Mouse (Mus musculus) activated CD4-positive, CD25-positive, alpha-beta regulatory T cell, adult 4 months (primary cell): Measurements from ENCODE around the gene B230217C12Rik. TPM values are rescaled to one million over a fixed set of nuclear protein-coding genes. Genes with fewer than 3 reads are reported as not detected.
A peak's percentile ranks its signal among the peaks of the same experiment; 100 is the strongest.

Experiments used
- ATAC-seq: one replicate; pipeline ENCODE4 v1.8.0; 2017
- polyA plus RNA-seq, 2 experiments: library from polyadenylated mRNA; unstranded; fragments of 100-300 nt; shearing (Covaris generic); gene quantifications; one replicate each; pipeline ENCODE4 v1.2.1; 2017

B230217C12Rik gene
- polyA plus RNA-seq, 2 experiments from 2014 or later = 1.6 to 1.7 TPM

DNA sequence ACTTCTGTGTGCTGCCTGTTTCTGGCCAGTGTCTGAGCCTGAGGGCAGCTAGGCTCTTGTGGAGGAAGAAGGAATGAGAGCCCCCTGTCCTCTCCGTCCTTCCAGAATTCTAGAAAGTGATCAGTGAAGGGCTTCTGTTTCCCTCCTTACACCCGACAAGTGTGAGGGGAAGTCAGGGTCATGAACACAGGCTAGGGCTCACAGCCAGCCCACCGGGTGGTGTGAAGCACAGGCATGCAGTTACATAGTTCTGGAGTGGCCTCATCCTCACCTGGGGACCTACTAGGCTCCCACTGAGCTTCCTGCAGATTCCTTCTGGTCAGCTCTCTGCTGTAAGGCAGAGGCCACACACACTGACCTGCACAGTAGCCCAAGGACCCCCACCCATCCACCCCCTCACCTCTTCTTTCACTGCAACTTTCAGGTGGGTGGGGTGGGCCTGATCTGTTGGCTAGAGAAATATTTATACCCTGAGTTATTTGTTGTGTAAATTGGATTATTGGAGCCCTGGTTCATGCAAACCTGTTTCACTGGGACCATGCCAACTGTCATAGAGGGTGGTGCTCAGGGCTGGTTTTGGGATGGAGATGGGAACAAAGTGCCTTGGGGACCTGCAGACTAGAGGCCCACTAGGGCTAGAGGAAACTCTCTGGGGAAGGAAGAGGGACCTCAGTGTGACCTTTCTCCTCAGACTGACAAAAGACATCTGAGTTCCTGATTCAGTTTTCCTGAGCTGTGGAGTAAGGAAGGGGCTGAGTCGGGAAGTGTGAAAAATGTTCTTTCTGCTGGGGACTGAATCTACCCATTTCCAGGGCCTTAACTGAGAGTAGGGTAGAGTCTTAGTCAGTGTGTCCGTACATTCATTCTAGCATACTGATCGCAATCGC lies 31.1 kb upstream of the B230217C12Rik start:
- ATAC-seq = no peak

DNA sequence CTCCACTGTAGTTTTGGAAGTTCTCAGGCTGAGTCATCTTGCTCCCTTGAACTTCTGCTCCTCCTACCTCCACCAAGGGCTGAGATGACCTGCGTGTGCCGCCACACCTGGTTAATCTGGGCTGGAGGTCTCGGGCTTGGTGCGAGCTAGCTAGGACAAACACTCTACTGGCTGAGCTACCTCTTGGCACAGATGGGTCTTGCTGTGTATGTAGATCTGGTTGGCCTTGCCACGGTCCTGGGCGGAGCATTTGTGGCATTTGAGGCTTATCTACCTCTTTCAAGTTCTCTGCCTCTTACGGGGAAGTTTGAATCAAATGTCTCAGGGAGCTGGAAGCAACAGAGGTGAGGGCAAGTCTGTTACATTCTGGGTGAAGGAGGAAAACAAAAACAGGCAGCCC lies 30.2 kb upstream of the B230217C12Rik start:
- peak; percentile 51 for ATAC-seq

DNA sequence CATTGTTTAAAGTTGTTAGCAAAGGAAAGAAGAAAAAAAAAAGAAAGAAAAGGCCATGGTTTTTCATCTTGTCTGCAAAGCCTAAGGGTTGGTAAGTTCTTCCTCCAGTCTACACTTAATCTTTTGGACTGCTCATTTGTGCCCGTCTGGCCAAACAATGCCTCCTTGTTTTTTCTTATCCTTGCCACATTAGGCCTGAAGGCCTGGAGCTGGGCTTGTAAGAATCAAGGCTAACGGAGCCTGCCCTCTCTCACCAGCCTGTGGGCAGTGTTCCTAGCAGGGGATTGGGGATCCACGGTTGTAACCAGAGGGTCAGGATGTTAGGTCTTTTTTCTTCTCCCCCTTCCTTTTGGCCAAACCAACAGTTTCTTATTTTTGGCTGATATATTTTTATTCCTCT lies 29.6 kb upstream of the B230217C12Rik start:
- no peak for ATAC-seq

DNA sequence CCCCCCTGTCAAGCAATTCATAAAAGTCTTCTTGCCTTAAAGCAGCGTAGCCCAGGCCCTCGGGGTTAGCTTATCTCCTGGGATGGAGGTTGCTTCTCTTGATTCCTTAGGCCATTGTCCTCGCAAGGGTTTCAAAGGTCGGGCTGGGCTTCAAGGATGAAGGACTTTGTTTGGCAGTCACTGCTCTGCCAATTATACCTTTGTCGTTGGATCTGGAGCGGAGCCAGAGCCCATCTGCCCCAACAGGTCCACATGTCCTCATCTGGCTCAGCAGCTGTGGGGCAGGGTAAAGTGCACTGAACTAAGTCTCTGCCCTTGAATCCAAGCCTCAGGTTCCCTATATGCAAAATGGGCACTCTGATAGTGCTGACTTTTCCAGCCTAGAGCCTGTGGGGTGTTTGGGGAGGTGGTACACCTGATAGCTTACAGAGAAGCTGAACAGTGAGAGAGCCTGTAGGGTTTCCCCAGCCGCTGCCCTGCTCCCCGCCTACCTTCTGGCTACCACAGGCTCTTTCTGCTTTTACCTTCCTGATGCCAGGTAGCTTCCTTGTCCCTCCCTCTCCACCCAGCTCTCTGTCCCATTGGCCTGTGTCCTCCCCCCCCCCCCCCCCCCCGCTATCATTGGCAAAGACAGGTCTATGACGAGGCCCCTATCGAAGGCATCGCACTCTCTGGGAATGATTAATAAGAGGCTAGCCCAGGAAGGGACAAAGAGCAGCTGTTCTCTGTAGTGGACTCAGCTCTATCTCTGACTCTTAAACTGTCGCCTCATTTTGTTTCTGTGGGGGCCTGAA lies 28.8 kb upstream of the B230217C12Rik start:
- no peak for ATAC-seq

DNA sequence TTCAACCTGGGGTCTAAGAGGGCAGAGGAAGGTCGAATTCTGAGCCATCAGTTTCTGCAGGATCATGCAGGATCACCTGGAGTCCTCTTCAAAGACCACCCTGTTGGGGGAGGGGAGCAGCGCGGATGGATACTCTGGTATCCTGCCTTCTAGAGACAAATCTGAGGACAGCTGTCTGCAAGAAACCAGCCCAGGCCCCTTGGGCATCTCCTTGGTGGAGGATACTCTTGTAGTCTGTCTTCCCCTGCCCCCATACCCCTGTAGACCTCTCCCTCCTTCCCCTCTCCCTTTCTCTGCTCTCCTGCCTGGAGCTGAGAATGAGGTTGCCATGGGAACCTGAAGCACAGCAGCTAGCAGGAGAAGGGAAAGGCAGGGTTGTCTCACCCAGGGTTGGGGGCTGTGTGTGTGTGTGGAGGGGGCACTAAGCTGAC lies 28.1 kb upstream of the B230217C12Rik start:
- ATAC-seq = no peak

DNA sequence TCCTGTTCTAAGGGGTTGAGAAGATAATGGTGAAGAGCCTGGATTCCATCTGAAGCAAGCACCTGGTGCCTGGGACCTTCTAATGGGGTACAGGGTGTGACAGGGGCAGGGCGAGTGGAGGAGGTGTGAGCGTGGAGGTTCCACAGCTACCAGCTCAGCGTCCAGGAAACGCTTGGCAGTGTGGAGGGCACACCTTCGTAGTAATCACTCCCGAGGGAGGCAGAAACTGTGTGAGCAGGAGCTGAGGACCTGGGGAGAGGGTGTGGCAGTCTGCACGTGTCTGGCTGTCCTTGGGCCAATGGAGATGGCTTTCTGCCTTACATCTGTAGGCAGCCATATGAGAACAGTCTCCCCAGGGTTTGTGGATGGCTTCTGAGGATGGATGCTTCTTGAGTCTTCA lies 27.5 kb upstream of the B230217C12Rik start:
- no peak for ATAC-seq

DNA sequence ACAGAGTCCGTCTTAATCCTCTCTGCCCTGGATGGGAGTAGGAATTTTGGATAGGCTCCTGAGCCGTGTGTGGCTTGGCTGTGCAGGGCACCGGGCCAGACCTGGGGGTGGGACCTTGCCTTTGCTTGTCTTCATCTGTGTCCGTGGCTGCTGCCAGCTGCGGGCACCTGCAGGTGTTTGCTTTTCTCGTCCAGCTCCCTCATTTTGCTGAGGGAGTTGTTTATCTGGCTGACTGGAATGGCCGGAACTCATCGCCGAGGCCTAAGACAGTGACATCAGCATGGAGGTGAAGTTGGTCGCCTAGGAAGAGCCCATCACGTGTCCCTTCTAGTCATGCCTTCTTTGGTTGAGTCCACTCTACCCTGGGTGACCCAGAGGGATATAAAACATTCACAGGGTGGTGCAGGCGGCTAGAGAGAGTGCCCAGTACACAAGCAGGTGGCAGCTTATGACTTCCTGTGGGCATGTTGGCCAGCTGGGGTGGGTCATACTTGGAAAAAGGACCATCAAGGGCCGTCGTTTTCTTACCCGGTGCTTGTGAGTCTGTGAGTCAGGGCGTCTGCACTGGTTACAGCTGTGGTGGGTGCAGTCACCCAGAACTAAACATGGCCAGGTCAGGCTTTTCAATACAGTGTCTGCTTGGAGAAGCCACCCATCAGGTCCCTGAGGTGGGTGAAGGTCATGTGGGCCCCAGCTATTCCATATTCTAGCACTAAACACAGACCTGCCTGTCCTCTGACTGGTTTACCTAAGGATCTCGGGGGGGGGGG lies 26.6 kb upstream of the B230217C12Rik start:
- ATAC-seq = no peak

DNA sequence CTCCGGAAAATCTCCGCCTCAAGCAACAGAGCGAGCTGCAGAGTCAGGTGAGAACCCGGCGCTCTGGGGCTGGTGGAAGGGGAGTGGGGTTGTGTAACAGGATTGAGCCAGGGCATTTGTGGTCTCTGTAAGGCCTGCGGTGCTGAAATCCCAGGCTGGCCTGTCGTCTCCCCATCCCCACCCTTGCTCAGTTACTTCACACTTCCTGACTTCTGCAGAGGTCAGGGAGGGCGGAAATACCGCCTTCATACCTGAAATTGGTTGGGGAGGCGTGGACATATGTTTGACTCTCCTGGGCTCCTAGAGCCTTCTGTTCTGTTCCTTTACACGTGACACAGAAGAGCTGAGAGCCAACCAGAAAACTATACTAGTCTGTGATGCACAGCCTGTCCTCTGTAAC lies 24.8 kb upstream of the B230217C12Rik start:
- no peak for ATAC-seq

DNA sequence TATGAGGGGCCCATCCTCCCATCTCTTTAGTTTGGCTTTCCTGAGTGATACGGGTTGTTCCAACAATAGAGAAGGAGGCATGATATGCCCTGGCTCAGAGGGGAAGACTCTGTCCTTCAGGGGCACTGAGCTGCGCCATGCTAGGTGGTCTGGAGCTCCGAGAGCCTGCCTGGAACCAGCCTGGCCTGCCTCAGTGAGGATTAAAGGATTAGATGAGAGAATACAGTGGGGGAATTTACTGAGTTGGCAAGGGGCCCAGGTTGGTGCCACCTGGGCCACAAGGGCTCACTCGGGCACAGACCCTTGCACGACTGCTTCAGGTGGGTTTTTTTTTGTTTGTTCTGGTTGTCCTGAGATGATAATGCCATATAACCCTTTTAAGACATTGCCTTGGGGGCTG lies 24.4 kb upstream of the B230217C12Rik start:
- no peak for ATAC-seq

DNA sequence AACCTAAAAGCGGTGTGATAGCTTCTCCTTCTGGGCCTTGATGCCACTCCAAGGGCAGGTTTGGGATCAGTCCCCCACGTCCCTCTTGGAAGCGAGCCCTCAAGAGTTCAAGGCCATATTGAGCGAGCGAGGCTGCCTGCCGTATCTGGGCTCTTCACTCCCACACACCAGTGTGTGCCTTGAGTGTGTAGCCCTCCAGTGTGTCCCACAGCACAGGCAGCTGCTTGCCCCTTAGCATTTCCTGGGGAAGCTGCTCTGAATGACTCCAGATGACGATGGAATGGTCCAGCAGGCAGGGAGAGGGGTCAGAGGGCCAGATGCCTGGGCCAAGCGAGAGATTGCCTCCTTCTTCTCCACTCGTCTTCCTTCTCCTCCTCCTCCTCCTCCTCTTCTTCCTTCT lies 23.7 kb upstream of the B230217C12Rik start:
- no peak for ATAC-seq

DNA sequence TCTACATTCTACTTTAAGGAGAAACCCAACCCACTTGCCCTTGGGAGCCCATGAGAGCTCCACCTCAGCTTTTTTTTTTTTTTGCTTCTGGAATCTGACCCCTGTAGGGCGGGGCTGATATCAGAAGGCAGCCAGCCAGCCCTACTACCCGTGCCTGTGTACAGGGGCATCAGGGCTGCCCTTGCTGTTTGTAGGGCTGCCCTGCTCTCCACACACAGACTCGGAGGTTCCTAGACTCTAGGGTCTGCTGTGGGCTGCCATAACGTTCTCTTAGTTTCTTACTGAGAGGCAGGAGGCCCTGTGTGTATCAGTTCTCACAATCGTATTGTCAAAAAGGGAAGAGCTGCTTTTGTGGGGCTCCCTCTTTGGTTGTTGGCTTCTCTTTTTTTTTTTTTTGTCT lies 23.2 kb upstream of the B230217C12Rik start:
- ATAC-seq = no peak

DNA sequence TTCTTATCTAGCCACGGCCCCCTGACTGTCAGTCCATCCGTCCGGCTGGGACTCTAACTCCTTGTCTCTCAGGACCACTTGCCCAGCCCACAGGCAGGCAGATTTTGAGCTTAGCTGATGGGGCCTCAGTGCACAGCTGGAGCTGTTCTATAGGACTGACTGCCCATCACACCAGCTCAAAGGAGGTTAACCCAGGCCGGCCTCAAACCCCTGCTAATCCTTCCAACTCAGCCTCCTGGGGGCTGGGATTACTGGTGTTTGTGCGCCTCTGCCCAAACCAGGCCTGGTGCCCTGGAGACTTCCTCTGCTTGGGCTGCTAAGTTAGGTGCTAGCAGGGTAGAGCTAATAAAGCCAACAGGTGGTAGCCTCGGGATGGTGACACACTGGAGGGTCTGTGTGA lies 22.6 kb upstream of the B230217C12Rik start:
- ATAC-seq = no peak

DNA sequence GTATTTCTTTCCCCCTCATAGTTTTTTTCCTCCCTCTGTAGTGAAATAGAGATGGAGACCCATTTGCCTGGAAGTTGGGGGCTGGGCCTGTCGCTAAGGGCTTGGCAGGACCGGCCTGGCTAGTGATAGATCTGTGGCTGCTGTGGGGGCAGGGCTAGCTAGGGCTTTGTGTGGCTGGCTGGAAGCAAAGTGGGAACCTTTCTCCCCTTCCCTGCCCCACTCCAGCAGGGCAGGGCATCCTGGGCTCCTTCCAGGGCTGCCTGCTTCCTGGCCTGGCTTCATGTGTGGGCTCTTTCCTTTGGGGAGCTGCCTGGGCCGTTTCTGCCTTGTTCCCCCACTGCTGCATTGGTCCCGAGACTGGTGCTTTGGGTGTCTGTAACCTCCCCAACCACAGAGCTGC lies 22.0 kb upstream of the B230217C12Rik start:
- no peak for ATAC-seq

DNA sequence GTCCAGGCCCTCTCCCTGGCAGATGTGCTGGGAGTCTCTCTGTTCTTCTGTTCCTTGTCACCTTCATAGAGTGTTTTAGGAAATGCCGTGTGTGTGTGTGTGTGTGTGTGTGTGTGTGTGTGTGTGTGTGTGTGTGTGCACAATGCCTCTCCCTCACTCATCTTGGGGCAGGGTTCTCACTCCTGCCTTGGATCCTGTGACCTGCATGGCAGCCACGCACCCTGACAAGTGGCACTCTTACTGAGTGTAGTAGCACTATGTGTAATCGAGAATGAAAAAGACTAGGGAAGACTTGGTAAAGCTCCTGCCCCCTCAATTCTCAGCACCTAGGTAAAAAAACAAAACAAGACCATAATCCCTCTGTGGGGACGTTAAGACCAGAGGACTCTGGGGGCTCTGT lies 21.5 kb upstream of the B230217C12Rik start:
- ATAC-seq = no peak

DNA sequence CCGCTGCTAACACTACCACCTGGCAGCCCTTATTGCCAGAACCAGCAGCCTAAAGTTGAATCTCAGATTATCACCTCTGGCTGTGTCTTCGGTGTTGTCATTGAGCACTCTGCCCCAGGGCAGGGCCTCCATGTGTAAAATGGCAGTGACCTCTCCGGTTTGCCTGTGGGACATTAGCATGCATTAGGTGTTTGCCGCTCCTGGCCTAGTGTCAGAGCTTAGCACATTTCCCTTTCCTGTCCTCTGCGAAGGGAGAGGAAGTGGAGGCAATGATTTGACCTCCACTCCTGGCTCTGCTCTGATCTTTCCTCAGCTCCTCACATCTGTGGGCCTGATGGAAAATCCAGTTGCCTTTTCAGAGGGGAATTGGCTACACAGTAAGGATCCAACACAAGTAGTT lies 20.7 kb upstream of the B230217C12Rik start:
- ATAC-seq = no peak

DNA sequence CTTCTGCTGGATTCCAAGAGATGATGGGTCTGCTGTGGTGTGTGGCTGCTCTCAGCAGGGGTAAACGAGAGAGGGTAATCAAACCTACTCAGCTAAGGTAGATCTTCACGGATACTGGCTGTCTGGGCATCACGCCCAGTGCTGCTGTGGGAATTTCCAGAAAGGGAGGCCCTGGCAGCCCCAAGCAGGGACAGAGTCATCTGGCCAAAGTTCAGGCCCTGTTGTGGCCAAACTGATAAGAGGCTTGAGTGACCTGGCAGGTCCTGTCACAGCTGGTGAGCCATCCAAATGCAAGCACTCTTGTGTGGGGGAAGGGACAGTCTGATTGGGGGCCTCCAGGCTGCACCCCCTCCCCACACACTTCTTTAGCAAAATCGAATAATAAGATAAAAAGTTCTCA lies 19.7 kb upstream of the B230217C12Rik start:
- ATAC-seq = no peak

DNA sequence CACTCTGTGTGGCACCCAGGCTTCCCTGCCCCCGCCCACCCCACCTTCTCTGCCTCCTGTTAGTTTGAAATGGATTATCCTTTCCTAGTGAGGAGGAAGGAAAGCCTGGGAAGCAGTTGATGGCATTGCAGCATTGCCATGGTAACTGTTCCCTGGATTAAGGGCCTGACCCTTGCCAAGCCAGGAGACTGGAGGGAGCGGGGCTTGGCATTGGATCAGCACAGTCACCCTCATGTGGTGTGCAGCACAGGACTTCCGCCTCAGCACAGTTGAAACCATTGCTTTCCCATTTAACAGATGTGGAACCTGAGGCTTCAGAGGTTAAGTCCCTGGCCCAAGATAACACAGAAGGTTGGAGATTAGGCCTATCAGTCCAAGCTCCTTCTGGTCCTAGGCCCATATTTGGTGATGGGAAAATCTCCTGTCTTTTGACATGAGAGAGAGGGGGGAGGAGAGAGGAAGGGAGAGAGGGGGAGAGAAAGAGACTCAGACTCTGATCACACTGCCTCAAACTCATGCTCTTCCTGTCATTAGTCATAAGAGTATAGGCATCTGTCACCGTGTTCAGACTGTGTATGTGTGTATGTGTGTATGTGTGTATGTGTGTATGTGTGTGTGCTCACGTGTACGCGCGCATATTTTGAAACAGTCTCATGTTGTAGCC lies 19.0 kb upstream of the B230217C12Rik start:
- peak; percentile 76 for ATAC-seq

DNA sequence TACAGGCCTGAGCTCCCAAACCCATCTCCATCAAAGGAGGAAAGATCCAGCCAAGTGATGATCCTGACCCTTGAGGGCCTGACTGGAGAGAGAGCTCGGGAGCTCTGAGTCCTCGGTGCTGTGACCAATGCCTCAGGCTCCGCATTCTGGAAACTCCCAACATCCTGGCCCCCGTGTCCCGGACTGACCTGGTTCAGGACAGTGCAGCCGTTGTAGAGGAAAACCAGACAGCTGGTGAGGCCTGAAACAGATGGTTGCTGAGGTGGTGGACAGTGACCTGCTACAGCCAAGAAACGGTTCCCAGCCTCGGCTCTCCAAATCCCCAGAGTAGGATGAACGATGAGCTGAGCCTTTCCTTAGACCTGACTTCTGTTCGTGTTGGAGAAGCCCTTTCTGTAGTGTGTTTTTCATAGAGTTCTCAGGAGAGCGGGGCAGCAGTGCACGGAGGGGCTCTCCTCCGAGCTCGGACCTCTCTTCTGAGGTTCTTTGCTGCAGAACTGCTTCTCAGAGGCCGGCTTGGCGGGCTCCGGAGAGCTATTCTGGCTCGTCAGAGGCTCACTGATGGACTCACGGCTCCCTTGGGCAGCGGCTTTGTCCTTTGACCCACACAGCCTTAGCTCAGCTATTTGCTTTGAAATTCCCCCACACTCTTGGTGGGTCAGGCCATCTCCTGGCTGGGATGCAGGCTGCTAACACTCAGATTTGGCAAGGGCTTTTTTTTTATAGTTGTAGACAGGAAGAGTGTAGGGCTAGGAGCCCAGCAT lies 17.6 kb upstream of the B230217C12Rik start:
- no peak for ATAC-seq

DNA sequence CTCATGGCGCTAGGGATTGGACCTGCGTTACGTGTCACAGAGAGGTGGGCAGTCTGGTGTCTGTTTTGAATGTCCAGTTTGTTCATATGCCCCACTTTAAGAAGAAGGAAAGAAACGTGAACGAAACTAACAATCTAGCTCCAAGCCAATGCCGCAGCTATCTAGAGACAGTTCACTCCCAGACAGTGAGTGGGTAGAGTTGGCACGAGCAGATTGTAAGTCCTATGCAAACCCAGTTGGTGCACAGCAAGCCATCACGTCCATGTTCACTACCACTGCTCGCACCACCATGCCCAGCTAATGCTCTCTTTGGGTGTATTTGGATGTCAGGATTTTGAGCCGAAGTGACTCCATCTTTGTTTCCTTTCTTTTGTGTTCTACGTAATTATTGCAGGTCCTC lies 16.4 kb upstream of the B230217C12Rik start:
- ATAC-seq = no peak

DNA sequence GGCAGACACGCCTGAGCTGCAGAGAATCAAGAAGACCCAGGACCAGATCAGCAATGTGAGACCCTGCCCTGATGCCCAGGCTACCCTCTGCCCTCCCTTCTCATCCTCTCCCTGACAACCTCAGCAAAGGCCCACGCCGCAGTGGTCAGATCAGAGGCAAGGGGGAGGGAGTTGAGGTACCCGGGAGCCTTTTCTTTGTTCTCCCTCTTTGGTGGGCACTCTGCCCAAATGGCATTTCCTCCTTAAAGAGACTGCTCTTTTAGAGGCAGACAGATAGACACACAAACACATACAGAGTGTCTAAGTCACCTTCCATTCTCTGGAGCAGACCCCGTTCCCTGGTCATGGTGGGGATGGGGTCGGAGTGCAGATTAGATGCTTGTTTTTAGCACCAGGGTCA lies 15.7 kb upstream of the B230217C12Rik start:
- ATAC-seq = no peak

DNA sequence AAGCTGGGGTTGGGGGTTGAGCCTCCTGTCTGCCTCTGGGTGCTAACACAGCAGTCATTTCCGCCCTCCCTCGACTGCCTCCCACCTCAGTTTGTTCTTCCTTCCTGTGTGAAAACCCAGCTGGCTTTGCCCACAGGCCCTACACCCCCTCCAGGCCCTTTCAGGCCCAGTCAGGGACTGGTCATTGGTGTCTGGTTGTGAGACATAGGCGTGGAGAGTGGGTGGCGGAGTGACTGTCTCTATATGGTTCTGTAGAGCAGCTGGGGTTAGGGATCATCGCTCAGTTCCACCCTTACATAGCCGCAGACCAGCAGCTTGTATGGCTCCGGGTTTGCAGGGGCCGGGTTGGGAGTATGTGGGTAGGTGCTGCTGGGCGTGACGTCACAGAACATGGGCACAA lies 15.3 kb upstream of the B230217C12Rik start:
- ATAC-seq = peak; percentile 72

DNA sequence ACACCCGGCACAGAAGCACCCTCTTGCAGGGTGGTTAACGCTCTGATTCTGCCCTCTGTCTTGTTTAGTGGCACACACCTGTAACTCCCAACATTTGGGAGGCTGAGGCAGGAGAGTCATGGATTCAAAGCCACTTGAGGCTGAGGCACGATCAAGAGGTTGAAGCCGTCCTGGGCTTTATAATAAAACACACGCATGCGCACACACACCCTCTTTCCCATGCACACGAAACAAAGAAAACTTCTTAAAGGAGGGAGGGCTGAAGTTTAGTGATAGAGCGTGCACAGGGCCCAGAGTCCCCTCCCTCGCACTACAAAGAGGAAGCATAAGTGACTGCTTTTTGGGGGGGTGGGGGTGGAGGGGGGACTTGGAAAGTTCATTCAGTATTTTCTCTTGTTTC lies 14.6 kb upstream of the B230217C12Rik start:
- no peak for ATAC-seq
